In genomic region chr6:100875862-100876623, GRCm38 (mm10) we compare ENCODE assay signal across 8 mouse cellular contexts. TPM values are rescaled to one million over a fixed set of nuclear protein-coding genes. Genes with fewer than 3 reads are reported as not detected.
DNase-seq lines count a peak whose midpoint lies in the region; ATAC-seq and TF ChIP-seq lines count a peak whose summit lies in the region.
"Had no signal": no experiment of that assay in that cellular context is flagged by ENCODE, and none has a peak within 500 bp of the region (broad histone marks: within the 10 kb centered on the region; RNA-seq: fewer than 3 reads in every experiment).

No protein-coding gene starts in this region.

- no peak overlapping the region for H3ac ChIP-seq in C2C12 (ENCODE audit: control insufficient read depth, insufficient read length, low read depth)

- no peak overlapping the region for H3K9ac ChIP-seq in hindbrain, embryonic 15.5 days
- H3K9ac ChIP-seq in limb, embryonic 14.5 days (ENCODE audit: low read depth, low read length, severe bottlenecking): no peak overlapping the region
- no peak overlapping the region for H3K9ac ChIP-seq in neural tube, embryonic 11.5 days (ENCODE audit: low read length)
- H3K9ac ChIP-seq: heart, embryonic 15.5 days had no signal

- no peaks in the 10 kb centered on the region for H3K36me3 ChIP-seq in C2C12 (ENCODE audit: control insufficient read depth, insufficient read depth)
- no peaks in the 10 kb centered on the region for H3K36me3 ChIP-seq in hindbrain, embryonic 15.5 days
- H3K36me3 ChIP-seq in limb, embryonic 14.5 days (ENCODE audit: control insufficient read depth, insufficient read depth, low read length): no peaks in the 10 kb centered on the region
- no peaks in the 10 kb centered on the region for H3K36me3 ChIP-seq in neural tube, embryonic 11.5 days (ENCODE audit: control insufficient read depth, insufficient read depth, low read length)
- H3K36me3 ChIP-seq: heart, embryonic 15.5 days had no signal

- H3K4me2 ChIP-seq in hindbrain, embryonic 15.5 days: no peak overlapping the region
- no peak overlapping the region for H3K4me2 ChIP-seq in limb, embryonic 14.5 days (replicated peaks; ENCODE audit: low read depth, low read length, severe bottlenecking)
- no peak overlapping the region for H3K4me2 ChIP-seq in neural tube, embryonic 11.5 days (ENCODE audit: low read depth)
- H3K4me2 ChIP-seq: heart, embryonic 15.5 days had no signal

- 66% methylated on average over 20 of the region's 20 CpGs for WGBS in hindbrain, embryonic 15.5 days
- 64% methylated on average over 20 of the region's 20 CpGs for WGBS in limb, embryonic 14.5 days
- WGBS in neural tube, embryonic 11.5 days: 72% methylated on average over 20 of the region's 20 CpGs

- H3K9me3 ChIP-seq in hindbrain, embryonic 15.5 days: no peaks in the 10 kb centered on the region
- no peaks in the 10 kb centered on the region for H3K9me3 ChIP-seq in limb, embryonic 14.5 days (ENCODE audit: control insufficient read depth, low read length)
- H3K9me3 ChIP-seq in neural tube, embryonic 11.5 days (ENCODE audit: control insufficient read depth, low read length): no peaks in the 10 kb centered on the region
- H3K9me3 ChIP-seq: heart, embryonic 15.5 days had no signal

- 0 out of 2 replicates have a peak, but pooled peaks have one; percentile 35 for ATAC-seq in hindbrain, embryonic 15.5 days (ENCODE audit: low FRiP score, low read depth)
- no peak for ATAC-seq in limb, embryonic 14.5 days (ENCODE audit: low FRiP score, low read depth)
- no peak for ATAC-seq in neural tube, embryonic 11.5 days (ENCODE audit: insufficient read depth, low FRiP score, low TSS enrichment)

- no peak overlapping the region for H3K27ac ChIP-seq in hindbrain, embryonic 15.5 days (replicated peaks)
- H3K27ac ChIP-seq in limb, embryonic 14.5 days (replicated peaks; ENCODE audit: low read depth, low read length): no peak overlapping the region
- H3K27ac ChIP-seq in neural tube, embryonic 11.5 days (ENCODE audit: low read depth, low read length): no peak overlapping the region
- H3K27ac ChIP-seq: heart, embryonic 15.5 days had no signal

- no peak overlapping the region for H3K4me3 ChIP-seq in C2C12 (ENCODE audit: insufficient read depth, poor library complexity, severe bottlenecking)
- no peak overlapping the region for H3K4me3 ChIP-seq in hindbrain, embryonic 15.5 days
- H3K4me3 ChIP-seq in limb, embryonic 14.5 days (replicated peaks; ENCODE audit: low read length): no peak overlapping the region
- H3K4me3 ChIP-seq in neural tube, embryonic 11.5 days (ENCODE audit: low read depth, low read length): no peak overlapping the region
- H3K4me3 ChIP-seq: heart, embryonic 15.5 days had no signal

- peak; percentile 30 for TF ChIP-seq CTCF in C2C12 (IDR thresholded peaks at IDR 0.05; ENCODE audit: control insufficient read depth, insufficient read depth, insufficient read length)

- no peaks in the 10 kb centered on the region for H3K4me1 ChIP-seq in hindbrain, embryonic 15.5 days (replicated peaks)
- no peaks in the 10 kb centered on the region for H3K4me1 ChIP-seq in limb, embryonic 14.5 days (ENCODE audit: control insufficient read depth, insufficient read depth, low read length)
- H3K4me1 ChIP-seq in neural tube, embryonic 11.5 days (ENCODE audit: control insufficient read depth, insufficient read depth, low read length): no peaks in the 10 kb centered on the region
- H3K4me1 ChIP-seq: heart, embryonic 15.5 days had no signal

- no peaks in the 10 kb centered on the region for H3K79me3 ChIP-seq in C2C12 (ENCODE audit: low read depth)

- no peaks in the 10 kb centered on the region for H3K79me2 ChIP-seq in C2C12 (ENCODE audit: control insufficient read depth, insufficient read depth)

- DNase-seq in 416B (ENCODE audit: low read depth): peak; percentile 75
- DNase-seq in adrenal gland, postnatal 25 days: peak; percentile 69
- DNase-seq in embryo, embryonic 9.5 days (ENCODE audit: extremely low spot score): peak; percentile 69
- peak; percentile 88 for DNase-seq in limb, embryonic 14.5 days (ENCODE audit: low spot score)
- DNase-seq in neural tube, embryonic 11.5 days (ENCODE audit: low spot score): peak; percentile 75

- peak; percentile 23; the same call in 1 of the 2 replicates for TF ChIP-seq POLR2A in limb, embryonic 14.5 days (IDR thresholded peaks at IDR 0.05; ENCODE audit: borderline replicate concordance, extremely low read depth, insufficient read depth, insufficient read length)

- peaks cover 15% of the 10 kb centered on the region for H3K27me3 ChIP-seq in C2C12 (ENCODE audit: control insufficient read depth, insufficient read depth, insufficient read length)
- H3K27me3 ChIP-seq in hindbrain, embryonic 15.5 days: 0 out of 2 replicates have a peak, but pooled peaks cover 4% of the 10 kb centered on the region
- no peaks in the 10 kb centered on the region for H3K27me3 ChIP-seq in limb, embryonic 14.5 days (ENCODE audit: control insufficient read depth, insufficient read depth, low read length)
- H3K27me3 ChIP-seq in neural tube, embryonic 11.5 days (ENCODE audit: control insufficient read depth, insufficient read depth, low read length): no peaks in the 10 kb centered on the region

TF ChIP-seq in C2C12, 6 proteins besides CTCF, POLR2A, EP300 and RAD21:
- TF ChIP-seq FOSL1 (IDR thresholded peaks at IDR 0.05; ENCODE audit: insufficient read depth, low read length, poor library complexity, severe bottlenecking) (no peak), MAX (IDR thresholded peaks at IDR 0.05) (no peak), CEBPB (IDR thresholded peaks at IDR 0.05; ENCODE audit: low read depth) (no peak), USF1 (IDR thresholded peaks at IDR 0.05; ENCODE audit: low read depth) (no peak), MYOG (IDR thresholded peaks at IDR 0.05; ENCODE audit: control insufficient read depth, extremely low read depth, insufficient read length) (no peak)

RNA-seq across cellular contexts. Expression of gene Ppp4r2, which starts 42.6 kb away (rescaled TPM):
- 20.9 TPM for polyA plus RNA-seq in C2C12 (2012; fragmentation: generic; extraction: Trizol)
- total RNA-seq in adrenal gland, postnatal 25 days (2021): 71.3 and 86.9 TPM in 2 replicates
- 15.1 TPM in 2 replicates for polyA plus RNA-seq in hindbrain, embryonic 15.5 days (2015; fragmentation: Nextera tagmentation; extraction: Ambion mirVana)
- polyA plus RNA-seq in limb, embryonic 14.5 days (2012; rRNA removed): 34.3 and 44.2 TPM in 2 replicates
- 34.5 and 36.3 TPM in 2 replicates for polyA plus RNA-seq in limb, embryonic 14.5 days (2014; fragmentation: Nextera tagmentation; extraction: Ambion mirVana)
- 35.1 and 36.7 TPM in 2 replicates for polyA plus RNA-seq in neural tube, embryonic 11.5 days (2014; fragmentation: Nextera tagmentation; extraction: Ambion mirVana)
